Mouse (Mus musculus): ENCODE results near the gene Adipor1. TPM values are rescaled to one million over a fixed set of nuclear protein-coding genes. Genes with fewer than 3 reads are reported as not detected.
"Not testable (repeated sequence)": the region's sequence is repeated elsewhere in the genome, so short reads cannot be mapped to it uniquely, and the experiment has no call there.

Gene Adipor1
- polyA plus RNA-seq, 1 experiment, result 59.7 TPM

DNA sequence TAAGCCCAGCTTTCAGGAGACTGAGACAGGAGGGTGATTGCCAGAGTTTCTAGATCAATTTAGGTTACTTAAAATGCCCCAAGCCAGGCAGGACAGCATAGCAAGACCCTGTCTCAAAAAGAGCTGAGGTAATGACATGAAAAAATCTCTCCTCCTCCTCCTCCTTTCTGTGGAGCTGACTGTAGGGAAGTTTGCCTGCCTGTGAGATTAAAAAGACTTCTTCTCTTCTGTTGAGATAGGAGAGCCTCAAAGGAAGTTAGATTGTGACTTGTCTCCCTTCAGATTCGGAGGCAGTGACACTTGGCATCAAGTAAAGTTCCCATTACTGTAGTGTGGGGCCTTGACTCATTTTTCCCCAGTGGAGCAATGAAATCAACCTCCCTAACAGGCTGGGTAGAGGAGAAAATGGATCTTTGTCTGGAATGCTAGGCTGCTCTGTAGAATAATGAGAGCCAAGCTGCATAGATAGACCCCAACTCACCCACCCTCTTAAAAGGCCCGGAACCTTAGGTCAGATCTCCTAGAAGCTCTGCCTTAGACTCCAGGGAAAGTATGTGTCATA is 3.3 kb downstream of the Adipor1 start:
- Histone ChIP-seq H3K4me1 (ENCODE audit: control insufficient read depth, insufficient read depth, low read length) (peaks cover 8% of the 10 kb centered on the region), H3K27ac (ENCODE audit: insufficient read depth, low read length) (no peak overlapping the region)
- no peak for TF ChIP-seq CTCF (IDR thresholded peaks at IDR 0.05; ENCODE audit: extremely low read depth, insufficient read depth, low read length)
- TF ChIP-seq POLR2A (IDR thresholded peaks at IDR 0.05; ENCODE audit: extremely low read depth, insufficient read depth, low read length), result no peak

DNA sequence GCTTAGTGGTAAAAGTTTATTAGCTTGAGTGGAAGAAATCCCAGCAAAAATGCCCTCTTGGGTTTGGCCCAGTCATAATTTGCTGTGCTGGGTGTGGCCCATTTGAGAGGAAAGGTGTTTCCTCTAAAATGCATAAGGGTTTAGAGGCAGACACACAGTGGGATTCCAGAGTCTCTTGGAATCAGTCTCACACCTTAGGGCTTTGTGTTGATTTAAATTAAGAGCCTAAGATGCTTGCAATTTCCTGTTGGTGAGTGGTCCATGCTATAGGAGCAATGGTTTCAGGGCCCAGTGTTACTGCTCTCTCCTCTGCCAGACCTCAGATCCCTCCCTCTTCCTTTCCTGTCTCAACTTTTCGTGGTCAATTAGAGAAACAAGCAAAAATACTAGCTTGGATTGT is 4.0 kb downstream of the Adipor1 start:
- TF ChIP-seq POLR2A (IDR thresholded peaks at IDR 0.05; ENCODE audit: extremely low read depth, insufficient read depth, low read length) (no peak), CTCF (IDR thresholded peaks at IDR 0.05; ENCODE audit: extremely low read depth, insufficient read depth, low read length) (no peak)
- no peak overlapping the region for H3K27ac ChIP-seq (ENCODE audit: insufficient read depth, low read length)
- H3K4me1 ChIP-seq (ENCODE audit: control insufficient read depth, insufficient read depth, low read length), result peaks cover 8% of the 10 kb centered on the region
- H3K4me3 ChIP-seq (ENCODE audit: insufficient read depth, low read length), result no peak overlapping the region

More for the DNA sequence above, 3.3 kb downstream of the Adipor1 start:
- H3K4me3 ChIP-seq (ENCODE audit: insufficient read depth, low read length), result no peak overlapping the region

DNA sequence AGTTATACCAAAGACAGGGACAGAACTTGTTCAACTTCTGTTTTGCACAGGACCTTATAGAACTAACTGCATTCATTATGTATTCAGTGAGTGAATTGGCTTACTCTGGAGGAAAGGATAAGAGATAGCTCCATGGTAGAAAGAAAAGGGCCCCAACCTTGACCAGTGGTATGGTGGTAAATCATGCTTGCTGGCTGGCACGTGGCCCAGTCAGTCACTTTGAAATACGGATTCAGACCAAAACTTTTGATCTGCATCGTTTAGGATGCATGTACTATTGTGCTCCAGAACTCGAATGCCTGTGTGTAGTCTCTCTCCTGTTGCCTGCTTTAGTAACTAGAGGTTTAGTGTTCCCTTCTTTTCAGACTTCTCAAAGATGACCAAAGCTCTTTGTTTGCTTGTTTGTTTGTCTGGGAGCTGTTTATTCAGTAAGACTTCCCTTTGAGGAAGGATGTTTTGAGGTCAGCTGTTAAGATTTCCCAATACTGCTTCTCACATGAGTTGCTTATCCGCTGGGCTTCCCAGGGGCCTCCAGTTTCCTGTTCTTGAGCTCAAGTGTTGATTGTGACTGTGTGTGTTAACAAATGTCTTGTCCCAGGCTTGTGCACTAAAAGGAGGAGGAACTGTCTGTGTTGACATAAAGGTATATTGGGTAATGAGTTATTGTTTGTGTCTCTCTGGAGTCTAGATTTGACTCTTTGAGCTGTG is 4.7 kb downstream of the Adipor1 start:
- TF ChIP-seq POLR2A (IDR thresholded peaks at IDR 0.05; ENCODE audit: extremely low read depth, insufficient read depth, low read length), result no peak
- no peak for TF ChIP-seq CTCF (IDR thresholded peaks at IDR 0.05; ENCODE audit: extremely low read depth, insufficient read depth, low read length)
- no peak overlapping the region for H3K4me3 ChIP-seq (ENCODE audit: insufficient read depth, low read length)
- peaks cover 8% of the 10 kb centered on the region for H3K4me1 ChIP-seq (ENCODE audit: control insufficient read depth, insufficient read depth, low read length)
- no peak overlapping the region for H3K27ac ChIP-seq (ENCODE audit: insufficient read depth, low read length)

DNA sequence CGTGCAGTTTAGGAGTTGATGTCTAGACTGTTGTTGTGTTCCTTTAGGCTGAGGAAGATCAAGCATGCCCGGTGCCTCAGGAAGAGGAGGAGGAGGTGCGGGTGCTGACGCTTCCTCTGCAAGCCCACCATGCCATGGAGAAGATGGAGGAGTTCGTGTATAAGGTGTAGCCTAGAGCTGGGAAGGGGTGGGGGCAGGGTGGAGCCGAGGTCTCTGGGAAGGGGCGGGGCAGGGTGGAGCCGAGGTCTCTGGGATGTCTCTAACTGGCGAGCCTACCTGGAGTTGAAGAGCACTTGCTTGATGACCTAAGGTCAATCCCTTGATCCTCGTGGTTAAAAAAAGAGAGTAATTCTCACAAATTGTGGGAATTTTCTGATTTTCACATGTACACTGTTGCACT is 8.7 kb downstream of the Adipor1 start:
- Histone ChIP-seq H3K4me1 (ENCODE audit: control insufficient read depth, insufficient read depth, low read length) (peaks cover 3% of the 10 kb centered on the region), H3K27ac (ENCODE audit: insufficient read depth, low read length) (no peak overlapping the region), H3K4me3 (ENCODE audit: insufficient read depth, low read length) (no peak overlapping the region)
- TF ChIP-seq POLR2A (IDR thresholded peaks at IDR 0.05; ENCODE audit: extremely low read depth, insufficient read depth, low read length), result no peak

DNA sequence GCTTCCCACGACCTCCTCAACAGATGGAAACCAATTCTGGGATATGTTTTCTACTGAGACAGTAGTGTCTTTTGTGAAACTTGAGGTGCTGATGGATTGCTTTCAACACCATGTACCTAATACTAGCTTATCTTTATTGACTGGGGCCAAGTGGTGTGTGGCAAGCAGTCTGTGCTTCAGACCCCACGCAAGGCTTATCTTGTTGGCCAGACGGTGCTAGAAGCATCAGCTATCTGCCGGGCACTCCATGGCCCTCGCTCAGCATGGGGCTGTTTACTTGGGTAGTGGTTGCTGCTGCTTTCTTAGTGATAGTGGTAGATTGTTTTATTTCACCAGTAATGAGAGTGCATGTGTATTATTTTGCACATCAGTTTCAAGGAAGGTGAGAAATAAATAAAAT is 11.1 kb downstream of the Adipor1 start:
- Histone ChIP-seq H3K4me1 (ENCODE audit: control insufficient read depth, insufficient read depth, low read length) (no peaks in the 10 kb centered on the region), H3K4me3 (ENCODE audit: insufficient read depth, low read length) (no peak overlapping the region), H3K27ac (ENCODE audit: insufficient read depth, low read length) (no peak overlapping the region)
- TF ChIP-seq POLR2A (IDR thresholded peaks at IDR 0.05; ENCODE audit: extremely low read depth, insufficient read depth, low read length) (no peak), CTCF (IDR thresholded peaks at IDR 0.05; ENCODE audit: extremely low read depth, insufficient read depth, low read length) (no peak)

DNA sequence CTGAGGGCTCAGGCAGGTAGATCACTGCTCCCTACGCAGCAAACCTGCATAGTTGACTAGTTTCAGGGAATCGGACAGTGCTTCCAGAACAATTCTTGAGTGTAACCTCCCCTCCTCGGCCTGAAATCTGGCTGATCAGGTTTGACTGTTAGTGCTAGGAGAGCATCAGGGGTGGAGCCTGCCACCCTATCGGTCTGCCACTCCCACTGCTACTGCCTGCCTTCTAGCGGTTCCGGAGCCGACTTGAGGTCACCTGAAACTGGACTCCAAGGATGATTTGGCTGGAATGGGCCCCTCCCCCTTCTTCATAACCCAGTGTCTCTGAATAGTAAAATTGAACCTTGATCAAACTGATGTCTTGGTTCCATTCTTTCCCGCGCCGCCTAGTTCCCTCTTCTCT is 17.8 kb downstream of the Adipor1 start:
- H3K4me1 ChIP-seq (ENCODE audit: control insufficient read depth, insufficient read depth, low read length), result no peaks in the 10 kb centered on the region
- H3K4me3 ChIP-seq (ENCODE audit: insufficient read depth, low read length), result no peak overlapping the region
- TF ChIP-seq CTCF (IDR thresholded peaks at IDR 0.05; ENCODE audit: extremely low read depth, insufficient read depth, low read length) (no peak), POLR2A (IDR thresholded peaks at IDR 0.05; ENCODE audit: extremely low read depth, insufficient read depth, low read length) (no peak)
- H3K27ac ChIP-seq (ENCODE audit: insufficient read depth, low read length), result no peak overlapping the region

DNA sequence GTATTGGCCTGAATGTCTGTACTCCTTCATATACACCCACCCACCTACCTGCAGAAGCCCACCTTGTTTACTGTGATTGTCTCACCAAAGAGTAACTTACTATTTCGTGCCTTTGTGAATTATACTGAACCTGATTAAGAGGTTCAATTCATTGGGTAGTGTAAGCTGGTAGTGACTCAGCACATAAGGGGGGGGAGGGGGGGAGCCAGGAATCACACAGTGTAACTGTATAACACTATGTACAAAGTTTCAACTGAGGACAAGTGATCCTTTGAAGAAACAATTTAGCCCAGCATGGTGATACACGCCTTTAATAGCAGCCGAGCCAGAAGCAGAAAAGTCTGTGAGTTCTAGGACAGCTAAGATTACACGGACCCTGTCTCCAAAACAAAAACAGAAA is 18.3 kb downstream of the Adipor1 start:
- no peak overlapping the region for H3K4me3 ChIP-seq (ENCODE audit: insufficient read depth, low read length)
- TF ChIP-seq CTCF (IDR thresholded peaks at IDR 0.05; ENCODE audit: extremely low read depth, insufficient read depth, low read length), result no peak
- no peak for TF ChIP-seq POLR2A (IDR thresholded peaks at IDR 0.05; ENCODE audit: extremely low read depth, insufficient read depth, low read length)
- no peak overlapping the region for H3K27ac ChIP-seq (ENCODE audit: insufficient read depth, low read length)
- H3K4me1 ChIP-seq (ENCODE audit: control insufficient read depth, insufficient read depth, low read length), result no peaks in the 10 kb centered on the region

DNA sequence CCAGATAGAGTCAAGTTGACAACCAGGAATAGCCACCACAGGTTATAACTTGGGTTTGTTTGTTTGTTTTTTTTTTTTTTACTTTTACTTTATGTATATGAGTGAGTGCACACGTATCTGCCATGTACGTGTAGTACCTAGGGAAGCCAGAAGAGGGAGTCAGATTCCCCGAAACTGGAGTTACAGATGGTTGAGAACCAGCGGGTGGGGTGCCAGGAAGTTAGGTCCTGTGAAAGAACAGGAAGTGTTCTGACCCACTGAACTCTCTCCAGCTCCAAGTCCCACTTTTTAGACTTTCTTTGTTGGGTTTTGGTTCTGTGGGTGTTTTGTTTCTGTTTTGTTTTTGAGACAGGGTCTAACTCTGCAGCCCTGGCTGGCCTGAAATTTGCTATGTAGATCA is 20.2 kb downstream of the Adipor1 start:
- H3K4me3 ChIP-seq (ENCODE audit: insufficient read depth, low read length), result no peak overlapping the region
- no peak for TF ChIP-seq POLR2A (IDR thresholded peaks at IDR 0.05; ENCODE audit: extremely low read depth, insufficient read depth, low read length)
- TF ChIP-seq CTCF (IDR thresholded peaks at IDR 0.05; ENCODE audit: extremely low read depth, insufficient read depth, low read length), result no peak
- H3K27ac ChIP-seq (ENCODE audit: insufficient read depth, low read length), result no peak overlapping the region

DNA sequence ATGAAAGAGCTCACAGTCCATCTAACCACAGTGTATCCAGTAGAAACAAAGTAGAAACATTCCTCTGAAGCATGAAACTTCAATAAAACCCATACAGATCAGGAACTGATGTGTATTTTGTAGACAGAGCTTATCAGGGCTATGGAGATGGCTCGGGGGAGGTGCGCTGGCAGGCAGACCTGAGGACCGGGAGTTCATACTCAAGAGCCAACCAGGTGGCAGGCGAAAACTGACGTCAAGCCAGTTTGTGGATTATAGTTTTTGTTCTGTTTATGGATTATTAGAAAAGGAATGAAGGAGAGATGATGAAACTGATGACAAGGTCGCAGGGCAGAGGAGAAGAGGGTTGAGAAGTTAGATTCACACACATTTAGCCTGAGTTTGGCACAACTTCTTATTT is 25.3 kb downstream of the Adipor1 start:
- Histone ChIP-seq H3K4me3 (ENCODE audit: insufficient read depth, low read length) (no peak overlapping the region), H3K4me1 (ENCODE audit: control insufficient read depth, insufficient read depth, low read length) (no peaks in the 10 kb centered on the region), H3K27ac (ENCODE audit: insufficient read depth, low read length) (no peak overlapping the region)
- no peak for TF ChIP-seq CTCF (IDR thresholded peaks at IDR 0.05; ENCODE audit: extremely low read depth, insufficient read depth, low read length)
- TF ChIP-seq POLR2A (IDR thresholded peaks at IDR 0.05; ENCODE audit: extremely low read depth, insufficient read depth, low read length), result no peak

More for the DNA sequence above, 20.2 kb downstream of the Adipor1 start:
- no peaks in the 10 kb centered on the region for H3K4me1 ChIP-seq (ENCODE audit: control insufficient read depth, insufficient read depth, low read length)

DNA sequence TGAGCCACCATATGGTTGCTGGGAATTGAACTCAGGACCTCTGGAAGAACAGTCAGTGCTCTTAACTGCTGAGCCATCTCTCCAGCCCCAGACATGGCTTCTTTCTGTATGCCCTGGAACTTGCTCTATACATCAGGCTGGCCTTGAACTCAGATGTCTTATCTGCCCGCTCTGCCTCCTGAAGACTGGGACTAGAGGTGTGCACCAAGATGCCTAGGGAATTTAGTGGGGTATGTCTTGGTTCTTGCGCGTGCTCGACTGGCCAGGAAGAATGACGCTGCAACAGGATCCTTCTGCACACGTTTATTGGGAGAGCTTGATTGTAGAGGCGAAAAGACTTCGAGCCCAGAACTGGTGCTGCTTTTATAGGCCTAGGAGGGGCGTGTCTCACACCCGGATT is 26.6 kb downstream of the Adipor1 start:
- not testable (repeated sequence) for H3K27ac ChIP-seq (ENCODE audit: insufficient read depth, low read length); H3K4me1 ChIP-seq (ENCODE audit: control insufficient read depth, insufficient read depth, low read length)

More for the DNA sequence above, 26.6 kb downstream of the Adipor1 start:
- not testable (repeated sequence) for H3K4me3 ChIP-seq (ENCODE audit: insufficient read depth, low read length)

All from cortical plate, adult 2 months (tissue).